Mouse (Mus musculus): ENCODE measurements around the gene Pigt. TPM values are rescaled to one million over a fixed set of nuclear protein-coding genes. Genes with fewer than 3 reads are reported as not detected.
A peak's percentile ranks its signal among the peaks of the same experiment; 100 is the strongest.

The Pigt gene
- polyA plus RNA-seq, 1 experiment from 2014 or later: 54.5 TPM

DNA sequence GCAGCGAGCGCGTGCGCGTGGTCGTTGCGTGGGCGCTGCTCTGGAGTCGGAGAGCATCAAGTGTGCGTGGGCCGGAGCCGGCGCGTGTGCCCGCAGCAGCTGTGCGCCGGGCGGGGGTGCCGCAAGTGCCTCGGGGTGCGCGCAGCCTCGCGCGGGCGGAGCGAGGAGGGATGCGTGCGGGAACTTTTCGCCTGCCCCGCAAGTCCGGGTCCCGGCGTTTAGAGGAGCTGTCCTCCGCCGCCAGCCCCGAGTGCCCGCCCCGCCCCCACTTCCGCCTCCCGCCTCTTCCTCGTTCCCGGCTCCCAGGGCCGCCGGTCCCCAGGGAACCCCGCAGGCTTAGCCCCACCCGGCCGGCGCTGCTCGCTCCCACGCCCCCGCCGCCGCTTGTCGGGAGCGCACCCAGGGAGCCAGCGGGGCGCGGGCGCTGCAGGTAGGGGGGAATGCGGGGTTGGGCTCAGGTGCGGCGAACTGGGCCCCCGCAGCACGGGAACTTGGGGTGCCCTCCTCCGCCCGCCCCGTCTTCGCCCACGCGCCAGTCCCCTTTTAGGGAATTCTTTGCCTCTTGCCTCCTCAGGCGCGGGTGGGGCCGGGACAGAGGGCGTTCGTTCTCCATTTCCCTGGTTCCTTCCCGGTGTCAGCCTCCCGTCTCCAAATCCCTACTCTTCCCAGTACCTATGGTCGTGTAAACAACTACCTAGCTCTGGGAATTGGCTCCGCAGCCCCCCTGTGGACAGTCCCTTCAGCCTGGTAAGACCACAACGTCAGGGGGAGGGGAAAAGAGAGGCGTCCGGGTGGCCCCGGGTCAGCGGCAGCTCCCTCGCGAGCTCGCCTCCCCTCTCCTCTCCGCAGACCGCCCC, 10.8 kb upstream of the Pigt start:
- Histone ChIP-seq H3K27me3 (replicated peaks) (peaks cover 21% of the 10 kb centered on the region), H3K36me3 (peaks cover 29% of the 10 kb centered on the region), H3K27ac (replicated peaks) (peak overlapping the region; percentile 73), H3K4me1 (peaks cover 18% of the 10 kb centered on the region), H3K4me3 (peak overlapping the region; percentile 79), H3K9me3 (no peaks in the 10 kb centered on the region), H3K4me2 (peak overlapping the region; percentile 99), H3K9ac (peak overlapping the region; percentile 87)
- WGBS: 1% methylated on average over 79 of the region's 90 CpGs
- ATAC-seq (ENCODE audit: extremely low read depth, insufficient number of reproducible peaks, low FRiP score, low TSS enrichment): peak; percentile 43; the same call in 1 of the 2 replicates

DNA sequence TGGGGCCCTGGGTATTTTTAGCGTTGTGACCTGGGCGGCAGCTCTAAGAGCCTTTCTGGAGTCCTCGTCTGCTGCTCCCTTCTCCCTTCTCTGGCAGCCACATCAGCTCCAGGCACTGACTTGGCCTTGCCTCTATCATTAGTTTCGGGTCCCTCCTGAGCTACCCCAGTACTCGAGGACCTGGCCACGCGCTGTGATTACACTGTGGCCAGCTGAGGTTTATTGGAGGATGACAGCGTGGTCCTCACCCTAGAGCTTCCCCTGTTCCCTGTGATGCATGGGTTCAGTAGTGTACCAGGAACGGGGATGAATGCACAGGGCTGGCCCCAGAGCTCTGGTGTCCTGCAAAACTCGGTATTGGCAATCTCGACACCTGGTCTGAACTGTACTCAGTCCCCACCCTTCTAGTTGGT, 10.2 kb upstream of the Pigt start:
- Histone ChIP-seq H3K9ac (peak overlapping the region; percentile 87), H3K4me1 (peaks cover 18% of the 10 kb centered on the region), H3K36me3 (peaks cover 33% of the 10 kb centered on the region), H3K27ac (replicated peaks) (peak overlapping the region; percentile 73), H3K4me3 (peak overlapping the region; percentile 79), H3K27me3 (replicated peaks) (peaks cover 21% of the 10 kb centered on the region), H3K9me3 (no peaks in the 10 kb centered on the region), H3K4me2 (peak overlapping the region; percentile 99)
- no peak; the same call in 1 of the 2 replicates for ATAC-seq (ENCODE audit: extremely low read depth, insufficient number of reproducible peaks, low FRiP score, low TSS enrichment)
- WGBS: 8% methylated on average over 11 of the region's 11 CpGs

DNA sequence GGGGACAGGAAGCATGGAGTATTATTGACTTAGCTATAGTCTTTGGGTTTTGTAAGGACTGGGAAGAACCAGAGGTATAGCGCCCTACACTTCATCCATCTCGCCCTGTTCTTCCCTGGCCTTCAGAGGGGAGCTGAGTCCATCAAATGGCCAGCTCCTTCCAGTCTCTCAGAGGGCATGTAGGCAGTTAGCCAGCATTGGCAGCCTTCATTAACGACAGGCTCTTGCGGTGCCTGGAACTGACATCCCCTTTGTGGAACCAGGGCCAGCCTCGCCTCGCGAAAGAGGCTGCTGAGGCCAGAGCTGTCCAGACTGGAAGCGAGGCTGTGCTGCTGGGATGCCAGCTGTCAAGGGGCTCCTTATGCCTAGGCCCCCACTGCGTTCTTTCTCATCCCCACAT, 9.5 kb upstream of the Pigt start:
- no peak overlapping the region for H3K27ac ChIP-seq (replicated peaks)
- H3K36me3 ChIP-seq: peaks cover 33% of the 10 kb centered on the region
- WGBS: 64% methylated on average over 9 of the region's 9 CpGs
- no peaks in the 10 kb centered on the region for H3K9me3 ChIP-seq
- ATAC-seq (ENCODE audit: extremely low read depth, insufficient number of reproducible peaks, low FRiP score, low TSS enrichment): no peak
- H3K4me3 ChIP-seq: no peak overlapping the region
- 0 out of 2 replicates have a peak overlapping the region, but pooled peaks have one; percentile 8 for H3K9ac ChIP-seq
- peaks cover 18% of the 10 kb centered on the region for H3K4me1 ChIP-seq
- H3K27me3 ChIP-seq (replicated peaks): peaks cover 21% of the 10 kb centered on the region
- peak overlapping the region; percentile 99 for H3K4me2 ChIP-seq

DNA sequence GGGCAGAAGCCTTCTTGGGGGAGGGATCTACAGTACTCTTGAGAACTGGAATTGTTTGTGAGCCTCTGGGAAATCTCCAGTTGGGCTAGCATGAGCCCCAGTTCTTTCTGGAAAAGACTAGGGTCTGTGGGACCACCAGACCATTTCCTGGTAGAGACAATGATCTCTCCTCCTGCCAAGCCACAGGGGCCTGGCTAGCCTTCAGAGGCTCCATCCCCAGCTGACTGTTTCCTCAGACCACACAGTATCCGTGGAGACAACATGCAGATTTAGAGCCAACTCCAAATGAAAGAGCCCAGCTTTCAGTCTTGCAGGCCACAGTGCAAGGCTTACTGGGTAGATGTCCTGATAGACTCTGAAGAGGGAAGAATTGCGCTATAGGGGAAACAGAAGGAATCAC, 3.2 kb upstream of the Pigt start:
- H3K9me3 ChIP-seq: no peaks in the 10 kb centered on the region
- H3K4me3 ChIP-seq: no peak overlapping the region
- H3K4me1 ChIP-seq: peaks cover 17% of the 10 kb centered on the region
- WGBS: 60% methylated on average over 2 of the region's 2 CpGs
- H3K27ac ChIP-seq (replicated peaks): no peak overlapping the region
- no peak for ATAC-seq (ENCODE audit: extremely low read depth, insufficient number of reproducible peaks, low FRiP score, low TSS enrichment)
- no peak overlapping the region for H3K9ac ChIP-seq
- H3K36me3 ChIP-seq: peaks cover 25% of the 10 kb centered on the region
- no peaks in the 10 kb centered on the region for H3K27me3 ChIP-seq (replicated peaks)
- no peak overlapping the region for H3K4me2 ChIP-seq

DNA sequence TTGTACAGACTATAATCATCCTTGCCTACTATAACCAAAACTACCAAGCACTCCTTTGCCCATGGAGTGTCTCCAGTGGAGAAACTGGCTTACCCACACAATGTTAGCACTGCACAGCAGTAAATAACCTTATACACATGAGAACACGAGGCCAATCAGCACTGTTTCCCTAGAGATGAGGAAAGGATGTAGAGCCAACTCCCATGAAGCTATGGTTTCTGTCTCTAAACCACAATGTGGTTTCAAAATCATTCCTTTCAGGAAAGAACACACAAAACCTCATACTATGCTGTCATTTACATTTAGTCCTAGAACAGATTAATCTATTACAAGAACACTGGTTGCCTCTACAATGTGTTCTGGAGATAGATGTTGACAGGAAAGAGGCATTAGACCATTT, 989 bp upstream of the Pigt start:
- Histone ChIP-seq H3K4me3 (peak overlapping the region; percentile 93), H3K27me3 (replicated peaks) (no peaks in the 10 kb centered on the region), H3K4me2 (peak overlapping the region; percentile 99), H3K9ac (no peak overlapping the region), H3K9me3 (no peaks in the 10 kb centered on the region), H3K27ac (replicated peaks) (no peak overlapping the region), H3K36me3 (peaks cover 29% of the 10 kb centered on the region), H3K4me1 (peaks cover 17% of the 10 kb centered on the region)
- ATAC-seq (ENCODE audit: extremely low read depth, insufficient number of reproducible peaks, low FRiP score, low TSS enrichment): no peak
- 49% methylated on average over 1 of the region's 1 CpGs for WGBS

DNA sequence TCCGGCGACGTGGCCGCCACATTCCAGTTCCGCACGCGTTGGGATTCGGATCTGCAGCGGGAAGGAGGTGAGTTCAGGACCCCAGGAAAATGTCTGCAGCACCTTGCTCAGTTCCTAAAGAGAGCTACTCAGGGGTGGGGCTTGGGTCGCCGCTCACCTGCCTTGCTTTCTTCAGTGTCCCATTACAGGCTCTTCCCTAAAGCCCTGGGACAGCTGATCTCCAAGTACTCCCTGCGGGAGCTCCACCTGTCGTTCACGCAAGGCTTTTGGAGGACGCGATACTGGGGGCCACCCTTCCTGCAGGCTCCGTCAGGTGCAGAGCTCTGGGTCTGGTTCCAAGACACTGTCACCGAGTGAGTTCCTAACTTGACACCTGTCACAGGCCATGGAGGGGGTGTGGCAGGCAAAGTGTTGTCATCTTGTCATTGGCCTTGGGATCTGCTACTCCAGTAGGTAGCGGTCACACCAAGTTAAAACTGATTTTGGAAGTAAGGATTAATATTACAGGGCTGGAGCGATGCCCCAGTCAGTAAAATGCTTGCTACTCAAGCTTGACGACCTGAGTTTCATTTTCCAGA, 460 bp downstream of the Pigt start:
- Histone ChIP-seq H3K27ac (replicated peaks) (no peak overlapping the region), H3K9me3 (no peaks in the 10 kb centered on the region), H3K4me1 (peaks cover 17% of the 10 kb centered on the region), H3K4me2 (peak overlapping the region; percentile 99), H3K36me3 (peaks cover 36% of the 10 kb centered on the region), H3K9ac (peak overlapping the region; percentile 88), H3K27me3 (replicated peaks) (no peaks in the 10 kb centered on the region), H3K4me3 (peak overlapping the region; percentile 93)
- WGBS: 4% methylated on average over 21 of the region's 21 CpGs
- no peak for ATAC-seq (ENCODE audit: extremely low read depth, insufficient number of reproducible peaks, low FRiP score, low TSS enrichment)

DNA sequence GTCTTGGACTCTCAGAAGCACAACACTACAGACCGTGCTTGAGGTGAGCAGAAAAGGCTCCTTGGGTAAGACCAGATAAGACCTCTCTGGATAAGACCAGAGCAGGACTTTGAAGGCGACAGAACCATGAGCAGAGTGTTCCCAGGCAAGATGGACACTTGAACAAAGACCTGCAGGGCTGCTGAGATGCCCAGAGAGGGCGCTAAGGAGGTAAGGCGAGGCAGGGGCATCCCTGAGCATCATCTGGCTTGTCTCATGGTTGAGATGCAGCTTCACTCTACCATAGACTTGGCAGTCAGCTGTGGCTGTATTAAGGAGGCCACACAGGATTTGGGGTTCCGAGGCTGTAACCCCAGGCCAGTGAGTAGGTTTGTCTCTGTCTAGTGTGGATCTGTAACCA, 2.0 kb downstream of the Pigt start:
- H3K4me1 ChIP-seq: peaks cover 17% of the 10 kb centered on the region
- no peak for ATAC-seq (ENCODE audit: extremely low read depth, insufficient number of reproducible peaks, low FRiP score, low TSS enrichment)
- H3K27me3 ChIP-seq (replicated peaks): no peaks in the 10 kb centered on the region
- peaks cover 4% of the 10 kb centered on the region; the same call in 1 of the 2 replicates for H3K9me3 ChIP-seq
- no peak overlapping the region for H3K9ac ChIP-seq
- H3K4me3 ChIP-seq: no peak overlapping the region
- no peak overlapping the region for H3K4me2 ChIP-seq
- peaks cover 52% of the 10 kb centered on the region for H3K36me3 ChIP-seq
- H3K27ac ChIP-seq (replicated peaks): no peak overlapping the region
- WGBS: 67% methylated on average over 5 of the region's 5 CpGs

DNA sequence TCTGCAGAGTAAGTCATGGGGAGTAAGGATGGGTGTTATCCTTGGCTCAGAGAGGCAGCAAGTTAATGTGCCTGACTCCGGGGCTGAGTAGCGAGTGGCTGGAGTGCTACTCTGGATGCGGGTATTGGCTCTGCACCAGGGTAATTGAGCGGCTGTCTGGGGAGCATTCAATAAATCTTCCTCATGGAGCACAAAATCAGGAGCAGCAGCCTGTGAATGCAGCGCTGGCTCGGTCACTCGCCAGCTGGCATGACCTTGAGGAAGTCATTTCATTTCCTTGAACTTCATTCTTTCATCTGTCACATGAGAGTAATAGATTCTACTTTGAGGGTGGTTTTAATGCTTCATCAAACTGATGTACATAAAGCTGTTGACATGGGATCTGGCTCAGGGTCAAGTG, 3.2 kb downstream of the Pigt start:
- no peak for ATAC-seq (ENCODE audit: extremely low read depth, insufficient number of reproducible peaks, low FRiP score, low TSS enrichment)
- Histone ChIP-seq H3K4me2 (no peak overlapping the region), H3K4me1 (peaks cover 17% of the 10 kb centered on the region), H3K4me3 (no peak overlapping the region), H3K9ac (no peak overlapping the region), H3K27ac (replicated peaks) (no peak overlapping the region), H3K27me3 (replicated peaks) (no peaks in the 10 kb centered on the region), H3K36me3 (peaks cover 64% of the 10 kb centered on the region), H3K9me3 (peaks cover 11% of the 10 kb centered on the region)
- WGBS: 96% methylated on average over 7 of the region's 7 CpGs

DNA sequence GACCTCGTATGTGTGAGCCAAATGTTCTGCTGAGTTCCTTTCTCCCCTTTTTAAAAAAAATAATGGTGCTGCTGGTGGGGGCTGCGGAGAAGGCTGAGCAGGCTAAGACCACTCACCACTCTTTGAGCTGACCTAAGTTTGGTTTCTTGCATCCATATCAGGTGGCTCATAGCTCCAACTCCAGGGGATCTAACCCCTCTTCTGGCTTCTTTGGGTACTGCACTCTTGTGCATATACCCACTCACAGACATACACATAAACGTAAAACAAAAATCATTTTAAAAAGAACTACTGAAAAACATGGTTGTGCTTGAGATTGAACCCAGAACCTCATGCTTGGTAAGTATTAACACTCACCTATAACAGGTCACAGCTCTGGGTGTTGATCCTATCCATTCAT, 7.6 kb downstream of the Pigt start:
- H3K9me3 ChIP-seq: peaks cover 11% of the 10 kb centered on the region
- peaks cover 72% of the 10 kb centered on the region for H3K36me3 ChIP-seq
- no peak overlapping the region for H3K9ac ChIP-seq
- no peaks in the 10 kb centered on the region for H3K27me3 ChIP-seq (replicated peaks)
- 93% methylated on average over 3 of the region's 3 CpGs for WGBS
- H3K4me1 ChIP-seq: no peaks in the 10 kb centered on the region
- no peak overlapping the region for H3K4me2 ChIP-seq
- H3K4me3 ChIP-seq: no peak overlapping the region
- no peak overlapping the region for H3K27ac ChIP-seq (replicated peaks)
- no peak for ATAC-seq (ENCODE audit: extremely low read depth, insufficient number of reproducible peaks, low FRiP score, low TSS enrichment)

DNA sequence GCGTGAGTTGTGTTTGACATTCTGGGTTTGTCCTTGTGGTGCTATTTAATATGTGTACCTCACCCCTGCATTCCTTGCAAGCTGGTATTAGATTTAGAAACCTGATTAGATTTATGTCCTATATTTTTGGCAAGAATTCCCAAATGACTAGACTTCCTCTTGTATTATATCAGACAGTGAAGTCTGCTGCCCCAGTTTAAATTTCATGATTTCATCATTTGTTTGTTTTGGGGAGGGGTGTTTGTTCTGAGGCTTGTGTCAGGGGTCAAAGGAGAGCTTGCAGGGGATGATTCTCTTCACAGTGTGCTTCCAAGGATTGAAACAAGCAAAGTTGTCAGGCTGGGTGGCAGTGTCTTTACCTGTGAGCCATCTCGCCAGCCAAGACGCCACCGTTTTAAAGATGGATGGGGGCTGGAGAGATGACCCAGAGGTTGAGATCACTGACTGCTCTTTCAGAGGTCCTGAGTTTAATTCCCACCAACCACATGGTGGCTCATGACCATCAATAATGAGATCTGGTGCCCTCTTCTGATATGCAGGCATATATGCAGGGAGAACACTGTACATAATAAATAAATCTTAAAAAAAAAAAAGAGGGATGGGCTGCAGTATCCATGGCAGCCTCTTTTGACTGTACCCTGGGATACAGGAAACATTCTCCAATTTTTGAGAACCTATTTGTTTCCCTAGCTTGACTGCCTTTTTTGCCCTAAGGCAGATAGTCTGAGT, 8.5 kb downstream of the Pigt start:
- Histone ChIP-seq H3K27ac (replicated peaks) (no peak overlapping the region), H3K4me2 (no peak overlapping the region), H3K4me3 (no peak overlapping the region), H3K9ac (no peak overlapping the region), H3K36me3 (peaks cover 64% of the 10 kb centered on the region), H3K9me3 (peaks cover 11% of the 10 kb centered on the region), H3K4me1 (0 out of 2 replicates have a peak, but pooled peaks cover 4% of the 10 kb centered on the region), H3K27me3 (replicated peaks) (no peaks in the 10 kb centered on the region)
- ATAC-seq (ENCODE audit: extremely low read depth, insufficient number of reproducible peaks, low FRiP score, low TSS enrichment): no peak
- WGBS: 89% methylated on average over 4 of the region's 4 CpGs

DNA sequence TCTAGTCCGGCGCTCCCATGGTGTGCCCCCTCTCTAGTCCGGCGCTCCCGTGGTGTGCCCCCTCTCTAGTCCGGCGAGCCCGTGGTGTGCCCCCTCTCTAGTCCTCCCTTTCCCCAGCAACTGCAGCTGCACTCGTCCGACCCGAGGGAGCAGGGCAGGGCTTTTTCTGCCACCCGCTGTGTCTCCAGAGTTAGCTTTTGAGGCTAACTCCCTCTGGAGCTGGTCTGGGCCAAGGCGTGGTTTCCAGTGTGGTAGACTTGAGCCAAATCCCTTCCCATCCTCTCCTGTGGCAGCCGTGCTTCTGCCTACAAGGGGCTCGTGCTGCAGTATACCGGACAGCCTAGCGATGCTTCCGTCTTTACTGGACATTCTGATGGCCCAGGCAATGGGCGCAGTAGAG, 10.5 kb downstream of the Pigt start:
- Histone ChIP-seq H3K27me3 (replicated peaks) (no peaks in the 10 kb centered on the region), H3K9ac (no peak overlapping the region), H3K27ac (replicated peaks) (no peak overlapping the region), H3K4me3 (no peak overlapping the region), H3K36me3 (peaks cover 44% of the 10 kb centered on the region), H3K4me2 (no peak overlapping the region), H3K4me1 (0 out of 2 replicates have a peak, but pooled peaks cover 4% of the 10 kb centered on the region), H3K9me3 (peaks cover 11% of the 10 kb centered on the region)
- ATAC-seq (ENCODE audit: extremely low read depth, insufficient number of reproducible peaks, low FRiP score, low TSS enrichment): no peak
- WGBS: 85% methylated on average over 19 of the region's 19 CpGs
